Mouse (Mus musculus) heart, adult 8-10 months (tissue): ENCODE results near the gene Etnk2. TPM values are rescaled to one million over a fixed set of nuclear protein-coding genes. Genes with fewer than 3 reads are reported as not detected.
"Not testable (repeated sequence)": the region's sequence is repeated elsewhere in the genome, so short reads cannot be mapped to it uniquely, and the experiment has no call there.

Experiments used
- DNase-seq: peaks from one replicate; pipeline ENCODE4 v3.0.0; 2022; ENCODE audit warnings: low spot score
- total RNA-seq, 4 experiments: library from RNA; stranded (reverse); gene quantifications; 2 replicates each; pipeline ENCODE4 v1.2.4; 2022

Gene Etnk2
- total RNA-seq = under 1 TPM; 0.16 to 0.69 (median 0.33) TPM

- peak; percentile 65 for DNase-seq
Observed at GRCm38 (mm10) chr1:133363276-133364021, at the start of gene Etnk2. Etnk2 (plus strand) TSS chr1:133363572.

GRCm38 (mm10) chr1:133314364-133314763 is 49.0 kb upstream of the Etnk2 start:
- DNase-seq = peak; percentile 24

DNA sequence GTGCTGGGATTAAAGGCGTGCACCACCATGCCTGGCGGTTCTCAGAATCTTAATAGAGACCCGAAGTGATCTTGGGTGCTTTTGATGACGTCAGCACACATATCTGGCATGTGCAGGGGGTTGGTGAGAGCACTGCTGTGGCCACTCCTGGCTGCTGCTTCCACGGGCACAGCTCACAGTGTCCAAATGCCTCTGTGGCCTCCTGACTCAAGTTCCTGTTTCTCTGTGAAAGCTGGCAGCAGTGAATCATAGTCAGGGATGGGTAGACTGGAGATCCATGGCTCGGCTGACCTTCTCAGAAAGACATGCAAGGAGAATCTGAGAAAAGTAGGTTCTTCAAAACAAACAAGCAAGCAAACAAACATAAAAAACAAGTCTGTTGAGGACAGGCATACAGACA is 47.6 kb upstream of the Etnk2 start:
- DNase-seq = no peak

- no peak for DNase-seq
Observed at GRCm38 (mm10) chr1:133316577-133316976, 46.8 kb upstream of the Etnk2 start.

- DNase-seq = no peak
Observed at GRCm38 (mm10) chr1:133317149-133317548, 46.2 kb upstream of the Etnk2 start.

GRCm38 (mm10) chr1:133321267-133321925 is 42.0 kb upstream of the Etnk2 start, which contains the start of gene Kiss1:
Kiss1 (plus strand) TSS chr1:133321875.
- DNase-seq = no peak

- DNase-seq = no peak
Observed at GRCm38 (mm10) chr1:133323333-133323732, 40.0 kb upstream of the Etnk2 start.

DNA sequence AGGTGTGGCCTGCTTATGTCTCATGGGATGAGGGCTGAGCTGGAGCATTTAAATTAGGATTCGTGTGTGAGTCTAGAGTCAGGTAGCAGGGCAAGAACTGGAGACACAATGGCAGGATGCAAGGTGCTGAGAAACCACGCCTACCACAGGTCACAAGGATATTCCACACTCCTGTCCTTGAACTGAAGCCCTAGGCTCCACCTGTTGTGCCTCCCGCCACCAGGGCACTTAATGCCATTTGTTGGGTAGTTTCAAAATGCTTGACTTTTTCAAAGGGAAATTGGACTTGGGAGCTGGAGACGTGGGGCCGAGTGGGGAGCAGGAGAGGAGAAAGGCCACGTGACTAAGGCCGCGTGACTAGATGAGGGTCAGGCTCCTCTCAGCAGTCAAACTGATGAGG is 37.4 kb upstream of the Etnk2 start:
- DNase-seq = no peak

- no peak for DNase-seq
Observed at GRCm38 (mm10) chr1:133327094-133327493, 36.3 kb upstream of the Etnk2 start.

GRCm38 (mm10) chr1:133328299-133328795 is 35.0 kb upstream of the Etnk2 start:
- DNase-seq = no peak

DNA sequence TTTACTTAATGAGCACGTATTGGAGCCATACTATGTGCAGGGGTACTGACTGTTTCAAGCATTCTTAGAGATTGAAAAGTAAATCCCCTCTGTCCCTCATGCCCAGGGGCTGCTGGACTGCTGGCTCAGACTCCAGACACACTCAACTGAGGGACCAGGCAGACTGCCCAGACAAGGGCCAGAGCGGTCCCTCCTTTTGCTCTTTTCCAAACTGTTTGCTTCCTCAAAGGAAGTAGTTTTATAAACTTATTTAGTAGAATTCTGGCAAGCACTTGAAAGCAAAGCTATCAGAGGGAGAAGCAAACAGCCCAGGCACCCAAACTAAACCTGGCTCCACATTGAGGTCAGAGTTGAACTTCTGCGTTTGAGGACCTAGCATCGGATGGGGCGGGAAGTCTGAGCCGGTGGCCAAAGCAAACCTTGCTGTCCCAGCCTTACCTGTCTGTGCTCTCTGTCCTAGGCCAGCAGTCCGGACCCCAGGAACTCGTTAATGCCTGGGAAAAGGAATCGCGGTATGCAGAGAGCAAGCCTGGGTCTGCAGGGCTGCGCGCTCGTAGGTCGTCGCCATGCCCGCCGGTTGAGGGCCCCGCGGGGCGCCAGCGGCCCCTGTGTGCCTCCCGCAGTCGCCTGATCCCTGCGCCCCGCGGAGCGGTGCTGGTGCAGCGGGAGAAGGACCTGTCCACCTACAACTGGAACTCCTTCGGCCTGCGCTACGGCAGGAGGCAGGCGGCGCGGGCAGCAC is 34.3 kb upstream of the Etnk2 start:
- DNase-seq = no peak

- no peak for DNase-seq
Observed at GRCm38 (mm10) chr1:133329638-133329964, 33.8 kb upstream of the Etnk2 start.

DNA sequence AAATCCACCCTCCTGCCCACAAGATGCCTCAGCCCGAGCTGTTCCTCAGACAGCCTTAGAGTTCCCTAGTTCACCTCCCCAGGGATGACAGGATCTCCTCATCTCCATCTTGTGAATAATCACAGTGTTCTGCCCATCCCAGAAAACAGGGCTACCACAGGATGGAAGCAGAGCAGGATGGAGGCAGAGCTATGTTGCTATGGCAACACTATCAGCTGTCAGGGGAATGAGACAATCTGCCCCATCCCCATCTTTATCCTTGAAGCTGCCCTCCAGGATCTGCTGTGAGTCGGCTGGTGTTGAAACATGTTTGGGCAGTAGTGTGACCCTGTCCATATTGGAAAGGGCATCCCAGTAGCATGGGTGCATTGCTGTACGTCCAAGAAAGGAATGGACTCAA is 32.2 kb upstream of the Etnk2 start:
- no peak for DNase-seq

DNA sequence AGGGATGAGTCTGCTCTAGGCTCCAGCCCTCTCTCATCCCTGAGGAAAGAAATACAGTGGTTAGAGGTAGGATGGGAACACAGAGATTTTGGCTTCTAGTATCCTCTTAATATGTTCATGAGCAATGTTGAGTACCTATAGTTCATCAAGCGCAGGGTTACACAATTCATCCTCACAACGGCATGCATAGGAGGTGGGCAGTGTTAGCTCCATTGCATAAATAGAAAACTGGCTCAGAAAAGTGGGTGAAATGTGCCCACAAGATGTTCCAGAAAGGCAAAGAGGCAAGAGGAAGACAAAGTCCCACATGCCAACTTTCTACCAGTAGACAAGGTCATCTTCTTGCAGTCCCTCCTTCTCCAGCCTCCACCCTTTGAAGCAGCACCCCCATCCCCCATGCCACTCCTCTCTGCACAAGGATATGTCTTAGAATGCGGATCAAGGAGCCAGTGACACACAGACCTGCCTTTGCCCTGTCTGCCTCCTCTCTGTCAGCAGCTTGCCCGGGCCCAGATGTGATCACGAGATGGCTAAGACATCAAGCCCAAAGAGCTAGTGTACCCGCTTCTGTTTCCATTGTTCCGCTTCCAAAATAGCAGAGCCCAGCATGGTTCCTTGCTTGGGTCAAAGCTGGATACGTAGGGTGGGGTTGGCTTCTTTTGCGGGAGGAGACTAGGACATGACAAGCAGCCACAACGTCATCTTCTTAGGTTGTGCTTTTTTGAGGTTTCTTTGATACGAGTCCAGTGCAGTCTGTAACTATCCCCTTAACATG is 30.5 kb upstream of the Etnk2 start:
- DNase-seq = no peak

GRCm38 (mm10) chr1:133333937-133334336 is 29.4 kb upstream of the Etnk2 start:
- DNase-seq = no peak

GRCm38 (mm10) chr1:133340403-133340802 is 23.0 kb upstream of the Etnk2 start:
- not testable (repeated sequence) for DNase-seq

DNA sequence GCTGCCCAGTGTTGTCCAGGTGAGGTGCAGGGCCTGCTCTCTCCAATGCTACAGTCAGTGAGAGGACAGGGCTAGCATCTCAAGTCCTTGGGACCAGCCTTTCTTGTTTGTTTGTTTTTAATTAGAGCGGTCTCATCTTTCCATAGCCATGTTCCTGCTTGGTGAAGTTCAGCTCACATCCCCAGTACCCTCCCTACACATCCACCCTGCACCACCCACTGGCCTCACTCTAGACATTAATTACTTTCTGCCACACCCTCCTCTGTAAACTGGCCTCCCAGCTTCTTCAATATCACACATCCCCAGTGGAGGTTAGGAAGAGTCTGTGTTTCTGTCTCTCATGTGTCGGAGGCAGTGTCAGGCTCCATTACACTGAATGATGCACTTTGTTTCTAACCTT is 19.0 kb upstream of the Etnk2 start:
- no peak for DNase-seq

GRCm38 (mm10) chr1:133346531-133346930 is 16.8 kb upstream of the Etnk2 start:
- no peak for DNase-seq

DNA sequence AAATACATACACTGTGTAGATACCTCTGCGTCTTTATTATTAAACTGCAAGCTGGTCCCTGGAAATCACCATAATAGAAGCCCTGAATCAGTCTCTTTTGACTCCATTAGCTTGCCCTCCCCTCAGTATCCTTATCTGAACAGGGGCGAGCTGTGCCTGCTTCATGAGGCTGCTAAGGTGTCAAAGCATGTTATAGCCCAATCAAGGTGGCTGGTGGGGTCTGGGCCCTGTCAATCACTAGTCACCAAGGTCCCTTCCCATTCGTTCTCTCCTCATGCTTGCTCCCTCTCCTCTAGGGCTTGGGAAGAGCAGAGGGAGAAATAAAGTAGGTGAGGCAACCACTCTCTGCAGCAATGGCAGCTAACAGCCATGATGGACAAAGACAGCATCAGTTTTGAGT is 16.1 kb upstream of the Etnk2 start:
- no peak for DNase-seq

- DNase-seq = no peak
Observed at GRCm38 (mm10) chr1:133347693-133348520, 15.5 kb upstream of the Etnk2 start.

GRCm38 (mm10) chr1:133350210-133350609 is 13.2 kb upstream of the Etnk2 start, which contains the start of gene Ren1:
Ren1 (plus strand) TSS chr1:133350510.
- no peak for DNase-seq
